Mouse (Mus musculus): Measurements from ENCODE around the gene Vasn. TPM values are rescaled to one million over a fixed set of nuclear protein-coding genes. Genes with fewer than 3 reads are reported as not detected.
"Not testable (repeated sequence)": the region's sequence is repeated elsewhere in the genome, so short reads cannot be mapped to it uniquely, and the experiment has no call there.

Gene Vasn
- polyA plus RNA-seq, 1 experiment from 2014 or later = 3.6 TPM

DNA sequence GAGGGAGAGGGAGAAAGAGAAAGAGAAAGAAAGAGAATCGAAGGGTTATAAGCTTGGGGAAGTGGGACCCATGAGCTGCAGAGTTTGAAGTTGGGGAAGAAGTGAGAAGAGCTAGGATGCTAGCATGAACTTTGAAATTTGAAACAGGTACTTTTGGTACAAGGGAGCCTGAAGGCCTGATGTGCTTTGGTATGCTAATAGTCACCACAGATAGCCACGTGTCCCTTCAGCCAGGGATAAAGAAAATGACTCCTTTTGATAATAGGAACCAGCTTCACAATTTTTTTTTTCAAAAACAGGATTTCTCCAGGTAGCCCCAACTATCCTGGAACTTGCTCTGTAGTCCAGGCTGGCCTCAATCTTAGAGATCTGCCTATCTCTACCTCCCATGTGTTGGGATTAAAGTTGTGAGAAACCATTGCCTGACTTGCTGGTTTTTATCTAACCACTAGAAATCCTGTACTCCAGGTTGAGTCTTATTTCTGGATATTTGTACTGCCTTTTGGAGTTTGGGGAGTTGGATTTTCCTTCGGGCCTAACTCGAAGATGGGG, 43.0 kb downstream of the Vasn start:
- no peak overlapping the region for H3K27ac ChIP-seq (replicated peaks)
- H3K36me3 ChIP-seq = peaks cover 7% of the 10 kb centered on the region; the same call in 1 of the 2 replicates
- peak overlapping the region; percentile 96; the same call in 1 of the 2 replicates for H3K4me2 ChIP-seq (replicated peaks)
- WGBS = 68% methylated on average over 4 of the region's 4 CpGs
- no peaks in the 10 kb centered on the region for H3K27me3 ChIP-seq
- H3K4me1 ChIP-seq = peaks cover 31% of the 10 kb centered on the region
- H3K9ac ChIP-seq (replicated peaks) = 0 out of 2 replicates have a peak overlapping the region, but pooled peaks have one; percentile 83
- no peak overlapping the region for H3K4me3 ChIP-seq
- H3K9me3 ChIP-seq = no peaks in the 10 kb centered on the region
- ATAC-seq (replicated peaks) = no peak

GRCm38 (mm10) chr16:4683193-4683580, 43.4 kb downstream of the Vasn start:
- H3K27me3 ChIP-seq = no peaks in the 10 kb centered on the region
- no peak for ATAC-seq (replicated peaks)
- H3K9me3 ChIP-seq = no peaks in the 10 kb centered on the region
- H3K27ac ChIP-seq (replicated peaks) = peak overlapping the region; percentile 85
- H3K9ac ChIP-seq (replicated peaks) = peak overlapping the region; percentile 83
- H3K36me3 ChIP-seq = peaks cover 12% of the 10 kb centered on the region
- peaks cover 31% of the 10 kb centered on the region for H3K4me1 ChIP-seq
- WGBS = 31% methylated on average over 9 of the region's 9 CpGs
- peak overlapping the region; percentile 96 for H3K4me2 ChIP-seq (replicated peaks)
- peak overlapping the region; percentile 73 for H3K4me3 ChIP-seq

GRCm38 (mm10) chr16:4683581-4684456, 44.1 kb downstream of the Vasn start:
- WGBS = under 1% methylated on average over 54 of the region's 54 CpGs
- ATAC-seq (replicated peaks) = peak; percentile 92
- Histone ChIP-seq H3K4me1 (peaks cover 26% of the 10 kb centered on the region), H3K9me3 (no peaks in the 10 kb centered on the region), H3K27ac (replicated peaks) (peak overlapping the region; percentile 85), H3K36me3 (peaks cover 15% of the 10 kb centered on the region), H3K9ac (replicated peaks) (peak overlapping the region; percentile 83), H3K4me3 (peak overlapping the region; percentile 73), H3K4me2 (replicated peaks) (peak overlapping the region; percentile 96), H3K27me3 (no peaks in the 10 kb centered on the region)

GRCm38 (mm10) chr16:4684457-4684791, 44.7 kb downstream of the Vasn start:
- Histone ChIP-seq H3K9me3 (no peaks in the 10 kb centered on the region), H3K4me3 (peak overlapping the region; percentile 73), H3K36me3 (peaks cover 21% of the 10 kb centered on the region), H3K4me2 (replicated peaks) (peak overlapping the region; percentile 96), H3K4me1 (peaks cover 22% of the 10 kb centered on the region), H3K9ac (replicated peaks) (peak overlapping the region; percentile 83), H3K27ac (replicated peaks) (peak overlapping the region; percentile 85; the same call in 1 of the 2 replicates), H3K27me3 (no peaks in the 10 kb centered on the region)
- 1% methylated on average over 9 of the region's 9 CpGs for WGBS
- ATAC-seq (replicated peaks) = no peak; the same call in 1 of the 2 replicates

DNA sequence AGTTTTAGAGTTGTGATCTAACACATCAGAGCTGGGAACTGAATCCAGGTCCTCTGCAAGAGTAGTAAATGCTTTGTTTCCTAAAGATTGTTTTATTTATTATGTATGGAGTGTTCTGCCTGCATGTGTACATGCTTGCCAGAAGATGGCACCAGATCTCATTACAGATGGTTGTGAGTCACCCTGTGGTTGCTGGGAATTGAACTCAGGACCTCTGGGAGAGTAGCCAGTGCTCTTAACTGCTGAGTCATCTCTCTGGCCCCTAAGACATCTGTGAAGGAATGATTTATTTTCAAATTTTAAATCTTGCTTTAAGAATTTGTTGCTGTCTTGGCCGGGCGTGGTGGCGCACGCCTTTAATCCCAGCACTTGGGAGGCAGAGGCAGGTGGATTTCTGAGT, 49.6 kb downstream of the Vasn start:
- 98% methylated on average over 4 of the region's 4 CpGs for WGBS

More for the DNA sequence above, 49.6 kb downstream of the Vasn start:
- ATAC-seq (replicated peaks); H3K9ac ChIP-seq (replicated peaks); H3K27ac ChIP-seq (replicated peaks); H3K27me3 ChIP-seq; H3K4me3 ChIP-seq; H3K9me3 ChIP-seq; H3K4me2 ChIP-seq (replicated peaks): not testable (repeated sequence)
- H3K36me3 ChIP-seq = peaks cover 64% of the 10 kb centered on the region
- H3K4me1 ChIP-seq = peaks cover 13% of the 10 kb centered on the region

Other genes starting within 250 kb of the Vasn start
- 2.6 and 2.7 TPM in 2 replicates for gene Adcy9, start 219.4 kb upstream of the Vasn start, polyA plus RNA-seq (2015; fragmentation: Nextera tagmentation; extraction: Ambion mirVana)
- 40.1 and 40.2 TPM in 2 replicates for gene Srl, start 98.1 kb upstream of the Vasn start, polyA plus RNA-seq (2015; fragmentation: Nextera tagmentation; extraction: Ambion mirVana)
- 14.3 and 15.2 TPM in 2 replicates for gene Tfap4, start 80.1 kb upstream of the Vasn start, polyA plus RNA-seq (2015; fragmentation: Nextera tagmentation; extraction: Ambion mirVana)
- gene Glis2, start 45.2 kb upstream of the Vasn start, polyA plus RNA-seq (2015; fragmentation: Nextera tagmentation; extraction: Ambion mirVana) = 11.0 and 14.6 TPM in 2 replicates
- gene Pam16, start 15.0 kb upstream of the Vasn start, polyA plus RNA-seq (2015; fragmentation: Nextera tagmentation; extraction: Ambion mirVana) = 162 and 171 TPM in 2 replicates
- 55.8 and 58.0 TPM in 2 replicates for gene Dnaja3, start within 50 bp of the Vasn start, polyA plus RNA-seq (2015; fragmentation: Nextera tagmentation; extraction: Ambion mirVana)
- 25.0 TPM in 2 replicates for gene Coro7, start 39.8 kb downstream of the Vasn start, polyA plus RNA-seq (2015; fragmentation: Nextera tagmentation; extraction: Ambion mirVana)
- 103 and 115 TPM in 2 replicates for gene Nmral1, start 79.4 kb downstream of the Vasn start, polyA plus RNA-seq (2015; fragmentation: Nextera tagmentation; extraction: Ambion mirVana)
- 85.3 and 88.3 TPM in 2 replicates for gene Hmox2, start 86.4 kb downstream of the Vasn start, polyA plus RNA-seq (2015; fragmentation: Nextera tagmentation; extraction: Ambion mirVana)
- 101 and 104 TPM in 2 replicates for gene Cdip1, start 150.4 kb downstream of the Vasn start, polyA plus RNA-seq (2015; fragmentation: Nextera tagmentation; extraction: Ambion mirVana)
- 0.56 and 0.75 TPM in 2 replicates for gene 4930562C15Rik, start 195.5 kb downstream of the Vasn start, polyA plus RNA-seq (2015; fragmentation: Nextera tagmentation; extraction: Ambion mirVana)
- 45.1 and 47.6 TPM in 2 replicates for gene Ubald1, start 240.4 kb downstream of the Vasn start, polyA plus RNA-seq (2015; fragmentation: Nextera tagmentation; extraction: Ambion mirVana)
- gene Mgrn1, start 246.3 kb downstream of the Vasn start, polyA plus RNA-seq (2015; fragmentation: Nextera tagmentation; extraction: Ambion mirVana) = 95.8 and 102 TPM in 2 replicates

Data from forebrain, embryonic 15.5 days (tissue).